Mouse (Mus musculus) B cell, adult 67 days (primary cell): ENCODE results near the gene Klk1b21. TPM values are rescaled to one million over a fixed set of nuclear protein-coding genes. Genes with fewer than 3 reads are reported as not detected.

Experiments
- total RNA-seq, 2 experiments: library from RNA; stranded (reverse); gene quantifications; 4 replicates each; pipeline ENCODE4 v1.2.4; 2023

The Klk1b21 gene
- total RNA-seq: not detected

GRCm38 (mm10) chr7:44102028-44102427, at the start of gene Klk1b21:
TSS of gene Klk1b21 (plus strand) at chr7:44102328.

GRCm38 (mm10) chr7:44112373-44112772, 10.2 kb downstream of the Klk1b21 start, which contains the start of gene Klk1b22:
TSS of gene Klk1b22 (plus strand) at chr7:44112673.

DNA sequence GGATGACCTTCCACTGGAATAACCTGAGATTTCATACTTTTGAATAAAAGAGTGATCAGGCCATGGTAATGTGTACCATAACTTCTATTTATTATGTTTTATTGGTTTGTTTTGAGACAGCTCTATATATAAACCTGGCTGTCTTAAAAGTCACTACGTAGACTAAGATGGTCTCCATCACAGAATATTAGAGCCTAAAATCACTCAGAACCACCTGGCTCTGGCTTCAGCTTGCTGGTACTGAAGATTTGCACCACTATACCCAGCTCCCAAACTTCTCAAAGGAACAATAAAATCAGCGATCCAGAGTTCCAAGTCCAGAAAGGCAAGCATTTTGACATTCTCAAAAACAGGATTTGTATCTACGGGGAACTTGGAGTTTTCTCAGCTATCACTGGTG, 34.3 kb downstream of the Klk1b21 start, which contains the start of gene Klk1b16:
Klk1b16 (plus strand) TSS at position 301 of the 400 bp plus-strand sequence.

Other genes with a start within 250 kb of the Klk1b21 start
- not detected for gene Klk4, start 221.2 kb upstream of the Klk1b21 start, total RNA-seq
- not detected for gene Klk15, start 168.6 kb upstream of the Klk1b21 start, total RNA-seq
- not detected for gene Klk1b8, start 151.7 kb upstream of the Klk1b21 start, total RNA-seq
- gene Klk1b1, start 135.6 kb upstream of the Klk1b21 start, total RNA-seq: not detected
- not detected for gene Klk1b9, start 126.3 kb upstream of the Klk1b21 start, total RNA-seq
- gene Klk1b11, start 106.5 kb upstream of the Klk1b21 start, total RNA-seq: not detected
- not detected for gene Klk1b26, start 90.2 kb upstream of the Klk1b21 start, total RNA-seq
- gene Klk1b27, start 50.0 kb upstream of the Klk1b21 start, total RNA-seq: not detected
- not detected for gene Klk1b22, start 10.3 kb downstream of the Klk1b21 start, total RNA-seq
- not detected for gene Klk1b16, start 34.4 kb downstream of the Klk1b21 start, total RNA-seq
- not detected for gene Klk1b24, start 85.9 kb downstream of the Klk1b21 start, total RNA-seq
- gene Klk1b3, start 95.9 kb downstream of the Klk1b21 start, total RNA-seq: not detected
- gene Klk1b4, start 105.1 kb downstream of the Klk1b21 start, total RNA-seq: not detected
- not detected for gene Klk1b5, start 113.6 kb downstream of the Klk1b21 start, total RNA-seq
- not detected for gene Klk1, start 123.0 kb downstream of the Klk1b21 start, total RNA-seq
- not detected for gene Gm36864, start 133.8 kb downstream of the Klk1b21 start, total RNA-seq
- gene 1700028J19Rik, start 144.4 kb downstream of the Klk1b21 start, total RNA-seq: 1 to 10 TPM; 1.8 to 2.2 TPM
- gene 2410002F23Rik, start 144.4 kb downstream of the Klk1b21 start, total RNA-seq: 100 to 1,000 TPM; 154 to 171 TPM
- not detected for gene Acp4, start 155.1 kb downstream of the Klk1b21 start, total RNA-seq
- gene Gm15517, start 159.1 kb downstream of the Klk1b21 start, total RNA-seq: not detected
- 1 to 10 TPM; 1.2 to 1.7 TPM for gene Clec11a, start 204.6 kb downstream of the Klk1b21 start, total RNA-seq
- gene Shank1, start 207.9 kb downstream of the Klk1b21 start, total RNA-seq: 10 to 100 TPM; 38.5 to 52.4 TPM